Mouse (Mus musculus) thymus, adult 2 months (tissue): ENCODE measurements at regions not wholly inside any gene's neighbourhood (a gene's known extent, or its start where the extent isn't known, plus 50 kb on each side); places are given as distances from the start of the nearest gene placed in this dataset.

Experiments
- CTCF ChIP-seq: fragments of 200-500 bp; IDR thresholded peaks from 2 replicates; pipeline ENCODE4 v1.5.1; 2012; ENCODE audit warnings: mild to moderate bottlenecking, control low read depth, low read length, moderate library complexity, borderline replicate concordance; ENCODE audit not compliant: control insufficient read depth, poor library complexity, insufficient read depth; ENCODE audit errors: extremely low read depth
- POLR2A ChIP-seq: fragments of 200-500 bp; IDR thresholded peaks from 2 replicates; pipeline ENCODE4 v1.6.1; 2012; ENCODE audit warnings: mild to moderate bottlenecking, low read length, control low read depth, moderate library complexity; ENCODE audit not compliant: control insufficient read depth, poor library complexity, insufficient read depth; ENCODE audit errors: extremely low read depth

- TF ChIP-seq CTCF, result no peak
- no peak for TF ChIP-seq POLR2A
Observed at GRCm38 (mm10) chr7:138748442-138748841, 97.4 kb upstream of the Ppp2r2d start.
